Comparison of ENCODE assay signal across 11 mouse cellular contexts in the genomic region with DNA sequence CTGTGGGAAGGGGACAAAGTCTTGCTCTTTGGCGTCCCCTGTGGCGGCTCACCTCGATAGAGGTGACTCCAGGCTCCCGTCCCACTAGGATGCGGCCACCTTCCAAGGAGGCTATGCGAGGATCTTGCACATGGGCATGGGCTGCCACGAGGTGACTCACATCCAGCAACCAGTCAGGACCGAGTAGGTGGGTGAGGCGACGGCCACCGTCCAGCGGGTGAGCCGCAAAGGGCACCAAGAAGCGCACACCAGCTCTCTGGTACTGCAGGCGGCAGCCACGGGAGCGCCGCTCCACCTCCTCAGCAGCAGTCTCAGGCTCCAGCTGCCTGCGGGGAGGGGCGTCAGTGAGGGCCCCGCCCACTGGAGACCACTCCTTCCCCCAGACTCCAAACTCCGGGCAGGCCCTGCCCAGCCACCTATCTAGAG. TPM values are rescaled to one million over a fixed set of nuclear protein-coding genes. Genes with fewer than 3 reads are reported as not detected.
A peak's percentile ranks its signal among the peaks of the same experiment; 100 is the strongest.
DNase-seq lines count a peak whose midpoint lies in the region; ATAC-seq and TF ChIP-seq lines count a peak whose summit lies in the region.
"Had no signal": no experiment of that assay in that cellular context is flagged by ENCODE, and none has a peak within 500 bp of the region (broad histone marks: within the 10 kb centered on the region; RNA-seq: fewer than 3 reads in every experiment).

No protein-coding gene starts in this region.

- 21% methylated on average over 22 of the region's 22 CpGs for WGBS in cerebellum, adult 2 months
- WGBS in kidney, postnatal 0 days = 49% methylated on average over 22 of the region's 22 CpGs
- 57% methylated on average over 22 of the region's 22 CpGs for WGBS in kidney, adult 2 months
- 48% methylated on average over 22 of the region's 22 CpGs for WGBS in intestine, embryonic 15.5 days

- H3K27ac ChIP-seq in cerebellum, adult 2 months (ENCODE audit: insufficient read depth, low read length) = no peak overlapping the region
- no peak overlapping the region for H3K27ac ChIP-seq in kidney, postnatal 0 days
- no peak overlapping the region for H3K27ac ChIP-seq in kidney, adult 2 months (ENCODE audit: insufficient read depth, low read depth, low read length)
- no peak overlapping the region for H3K27ac ChIP-seq in intestine, embryonic 15.5 days
- H3K27ac ChIP-seq: hindbrain, embryonic 14.5 days; liver, embryonic 13.5 days had no signal

- no peak overlapping the region for H3K9ac ChIP-seq in kidney, postnatal 0 days (ENCODE audit: low read depth, low read length)
- H3K9ac ChIP-seq in intestine, embryonic 15.5 days = no peak overlapping the region
- H3K9ac ChIP-seq: hindbrain, embryonic 14.5 days; liver, embryonic 13.5 days had no signal

- TF ChIP-seq CTCF in cerebellum, adult 2 months (IDR thresholded peaks at IDR 0.05; ENCODE audit: borderline replicate concordance, insufficient read depth, low read depth, low read length) = peak; percentile 35; the same call in 1 of the 2 replicates
- peak; percentile 27; the same call in 1 of the 2 replicates for TF ChIP-seq CTCF in kidney, postnatal 0 days (IDR thresholded peaks at IDR 0.05; ENCODE audit: low read depth)
- TF ChIP-seq CTCF in kidney, adult 2 months (conservative IDR thresholded peaks at IDR 0.05; ENCODE audit: insufficient read depth, insufficient read length, low read depth, low read length) = no peak

- peaks cover 33% of the 10 kb centered on the region for H3K4me1 ChIP-seq in cerebellum, adult 2 months (ENCODE audit: control insufficient read depth, insufficient read depth, low read length)
- H3K4me1 ChIP-seq in kidney, postnatal 0 days (replicated peaks; ENCODE audit: insufficient read depth, low read length) = no peaks in the 10 kb centered on the region
- H3K4me1 ChIP-seq in kidney, adult 2 months (ENCODE audit: control insufficient read depth, insufficient read depth, low read length) = no peaks in the 10 kb centered on the region
- no peaks in the 10 kb centered on the region for H3K4me1 ChIP-seq in intestine, embryonic 15.5 days (replicated peaks)
- H3K4me1 ChIP-seq: liver, embryonic 13.5 days had no signal

- no peak overlapping the region for H3K4me2 ChIP-seq in kidney, postnatal 0 days (ENCODE audit: low read length)
- H3K4me2 ChIP-seq in intestine, embryonic 15.5 days (replicated peaks) = no peak overlapping the region
- H3K4me2 ChIP-seq: hindbrain, embryonic 14.5 days; liver, embryonic 13.5 days had no signal

- TF ChIP-seq POLR2A in cerebellum, adult 2 months (IDR thresholded peaks at IDR 0.05; ENCODE audit: borderline replicate concordance, insufficient read depth, low read length) = no peak
- no peak for TF ChIP-seq POLR2A in kidney, adult 2 months (IDR thresholded peaks at IDR 0.05; ENCODE audit: low read depth, low read length)

- H3K9me3 ChIP-seq in kidney, postnatal 0 days (replicated peaks; ENCODE audit: low read length) = no peaks in the 10 kb centered on the region
- no peaks in the 10 kb centered on the region for H3K9me3 ChIP-seq in intestine, embryonic 15.5 days
- H3K9me3 ChIP-seq: liver, embryonic 13.5 days had no signal

- no peak overlapping the region for H3K4me3 ChIP-seq in cerebellum, adult 2 months (replicated peaks; ENCODE audit: insufficient read depth, low read depth, low read length)
- H3K4me3 ChIP-seq in kidney, postnatal 0 days (replicated peaks; ENCODE audit: low read depth, low read length) = no peak overlapping the region
- H3K4me3 ChIP-seq in kidney, adult 2 months (ENCODE audit: insufficient read depth, low read depth, low read length) = no peak overlapping the region
- H3K4me3 ChIP-seq in intestine, embryonic 15.5 days (replicated peaks) = no peak overlapping the region
- H3K4me3 ChIP-seq: liver, embryonic 13.5 days had no signal

- ATAC-seq in cerebellum, adult (ENCODE audit: insufficient number of reproducible peaks, low FRiP score, low TSS enrichment) = no peak; the same call in 1 of the 2 replicates
- 0 out of 2 replicates have a peak, but pooled peaks have one; percentile 26 for ATAC-seq in kidney, postnatal 0 days (replicated peaks; ENCODE audit: low FRiP score, low read depth)
- ATAC-seq in intestine, embryonic 15.5 days = 0 out of 2 replicates have a peak, but pooled peaks have one; percentile 30

- DNase-seq in cerebellum, adult 2 months = peak; percentile 43 to 55
- no peak for DNase-seq in kidney, postnatal 0 days (ENCODE audit: low spot score)
- no peak for DNase-seq in kidney, adult 2 months
- DNase-seq in WW6 (ENCODE audit: low read depth, low spot score) = peak; percentile 60
- no peak for DNase-seq in right cerebral cortex, postnatal 10 days (ENCODE audit: low spot score in 2 of 2)
- DNase-seq in adrenal gland, postnatal 10 days = no peak
- DNase-seq: heart, adult 11 months; liver, embryonic 13.5 days had no signal

- H3K27me3 ChIP-seq in cerebellum, adult 2 months (ENCODE audit: control insufficient read depth, insufficient read depth, low read length) = no peaks in the 10 kb centered on the region
- H3K27me3 ChIP-seq in kidney, postnatal 0 days (ENCODE audit: insufficient read depth, low read length) = no peaks in the 10 kb centered on the region
- no peaks in the 10 kb centered on the region for H3K27me3 ChIP-seq in kidney, adult 2 months (replicated peaks; ENCODE audit: control insufficient read depth, insufficient read depth, low read length)
- no peaks in the 10 kb centered on the region for H3K27me3 ChIP-seq in intestine, embryonic 15.5 days (replicated peaks)
- H3K27me3 ChIP-seq: liver, embryonic 13.5 days had no signal

- H3K36me3 ChIP-seq in kidney, postnatal 0 days (ENCODE audit: insufficient read depth, low read length) = peaks cover 60% of the 10 kb centered on the region
- no peaks in the 10 kb centered on the region for H3K36me3 ChIP-seq in kidney, adult 2 months (ENCODE audit: control insufficient read depth, insufficient read depth, low read length)
- H3K36me3 ChIP-seq in intestine, embryonic 15.5 days = peaks cover 38% of the 10 kb centered on the region

RNA-seq across cellular contexts. Expression of a gene that starts 9.7 kb away (rescaled TPM):
- polyA plus RNA-seq in cerebellum, adult 2 months (2012; rRNA removed) = 350 and 389 TPM in 2 replicates
- 43.5 and 45.0 TPM in 2 replicates for polyA plus RNA-seq in kidney, postnatal 0 days (2015; fragmentation: Nextera tagmentation; extraction: Ambion mirVana)
- polyA plus RNA-seq in kidney, adult 2 months (2012; rRNA removed) = 12.1 and 15.8 TPM in 2 replicates
- polyA plus RNA-seq in intestine, embryonic 15.5 days (2015; fragmentation: Nextera tagmentation; extraction: Ambion mirVana) = 37.7 TPM in 2 replicates
- total RNA-seq in adrenal gland, postnatal 10 days (2021) = 10 to 100 TPM; 22.3 to 23.1 TPM

RNA-seq across cellular contexts. Expression of a gene that starts 20.6 kb away (rescaled TPM):
- polyA plus RNA-seq in cerebellum, adult 2 months (2012; rRNA removed) = 0.51 and 0.62 TPM in 2 replicates
- 0.83 and 0.93 TPM in 2 replicates for polyA plus RNA-seq in kidney, postnatal 0 days (2015; fragmentation: Nextera tagmentation; extraction: Ambion mirVana)
- polyA plus RNA-seq in kidney, adult 2 months (2012; rRNA removed) = 6.2 and 6.7 TPM in 2 replicates
- 0.30 and 0.65 TPM in 2 replicates for polyA plus RNA-seq in intestine, embryonic 15.5 days (2015; fragmentation: Nextera tagmentation; extraction: Ambion mirVana)
- total RNA-seq in adrenal gland, postnatal 10 days (2021) = 1 to 10 TPM; 3.2 to 3.5 TPM

RNA-seq across cellular contexts. Expression of a gene that starts 21.7 kb away (rescaled TPM):
- 109 and 115 TPM in 2 replicates for polyA plus RNA-seq in cerebellum, adult 2 months (2012; rRNA removed)
- polyA plus RNA-seq in kidney, postnatal 0 days (2015; fragmentation: Nextera tagmentation; extraction: Ambion mirVana) = 87.0 and 89.6 TPM in 2 replicates
- polyA plus RNA-seq in kidney, adult 2 months (2012; rRNA removed) = 101 and 124 TPM in 2 replicates
- 75.4 and 80.6 TPM in 2 replicates for polyA plus RNA-seq in intestine, embryonic 15.5 days (2015; fragmentation: Nextera tagmentation; extraction: Ambion mirVana)
- 10 to 100 TPM; 84.0 to 93.2 TPM for total RNA-seq in adrenal gland, postnatal 10 days (2021)

RNA-seq across cellular contexts. Expression of a gene that starts 30.2 kb away (rescaled TPM):
- polyA plus RNA-seq in cerebellum, adult 2 months (2012; rRNA removed) = 0.05 and 0.10 TPM in 2 replicates
- polyA plus RNA-seq in kidney, postnatal 0 days (2015; fragmentation: Nextera tagmentation; extraction: Ambion mirVana) = 0.05 TPM in 1 of 2 replicates, not detected in the other
- 0.30 and 3.1 TPM in 2 replicates for polyA plus RNA-seq in kidney, adult 2 months (2012; rRNA removed)
- polyA plus RNA-seq in intestine, embryonic 15.5 days (2015; fragmentation: Nextera tagmentation; extraction: Ambion mirVana) = 0.19 and 0.57 TPM in 2 replicates
- total RNA-seq in adrenal gland, postnatal 10 days (2021) = 1 to 10 TPM; 2.3 to 4.1 TPM
- polyA plus RNA-seq: hindbrain, embryonic 14.5 days had no signal

RNA-seq across cellular contexts. Expression of a gene that starts 34.9 kb away (rescaled TPM):
- polyA plus RNA-seq in cerebellum, adult 2 months (2012; rRNA removed) = 278 and 288 TPM in 2 replicates
- polyA plus RNA-seq in kidney, postnatal 0 days (2015; fragmentation: Nextera tagmentation; extraction: Ambion mirVana) = 30.6 and 35.2 TPM in 2 replicates
- polyA plus RNA-seq in kidney, adult 2 months (2012; rRNA removed) = 175 and 188 TPM in 2 replicates
- polyA plus RNA-seq in intestine, embryonic 15.5 days (2015; fragmentation: Nextera tagmentation; extraction: Ambion mirVana) = 35.8 and 39.2 TPM in 2 replicates
- total RNA-seq in adrenal gland, postnatal 10 days (2021) = 100 to 1,000 TPM; 124 to 163 TPM

Comparison
In these comparisons a context has a peak if more than half of its experiments do, and no peak if none do; other contexts are left out.
1. DNase-seq: peak in cerebellum, adult 2 months (2 of 2) and WW6 (single experiment); none in kidney, postnatal 0 days (single experiment), kidney, adult 2 months (single experiment), right cerebral cortex, postnatal 10 days (0 of 2) and adrenal gland, postnatal 10 days (single experiment).